In genomic region chr5:139750535-139750934, GRCm38 (mm10) we compare ENCODE assay signal across 8 mouse cellular contexts. TPM values are rescaled to one million over a fixed set of nuclear protein-coding genes. Genes with fewer than 3 reads are reported as not detected.
A peak's percentile ranks its signal among the peaks of the same experiment; 100 is the strongest.
DNase-seq lines count a peak whose midpoint lies in the region; ATAC-seq and TF ChIP-seq lines count a peak whose summit lies in the region.

No protein-coding gene starts in this region.

- intact Hi-C loops in gastrocnemius, adult 2 months (cut with DNase I): loop anchor here (1.0 kb wide), 1 partner anchor 33 kb away; no protein-coding TSS in a partner anchor

- DNase-seq in CD4-positive, CD25-positive, alpha-beta regulatory T cell, adult 2 months (ENCODE audit: low read depth, low spot score): peak; percentile 73
- DNase-seq in ES-CJ7 (ENCODE audit: low read depth, low spot score): peak; percentile 52
- DNase-seq in cerebellum, postnatal 25 days: peak; percentile 76 to 81
- DNase-seq in gastrocnemius, adult 2 months: peak; percentile 78
- peak; percentile 81 for DNase-seq in kidney, postnatal 10 days
- DNase-seq in lung, postnatal 14 days: peak; percentile 77
- DNase-seq in retina, postnatal 1 day: peak; percentile 73

- peak; percentile 99 for TF ChIP-seq CTCF in gastrocnemius, adult 2 months (IDR thresholded peaks at IDR 0.05)

- H3K27ac ChIP-seq in gastrocnemius, adult 2 months: no peak overlapping the region

- no peak overlapping the region for H3K4me3 ChIP-seq in gastrocnemius, adult 2 months

- ATAC-seq in CD4-positive, CD25-positive, alpha-beta regulatory T cell, adult 4 months: no peak

RNA-seq across cellular contexts. Expression of gene Micall2, which starts 14.4 kb away (rescaled TPM):
- polyA plus RNA-seq in CD4-positive, CD25-positive, alpha-beta regulatory T cell, adult 4 months (2017; shearing (Covaris generic)): not detected
- total RNA-seq in gastrocnemius, adult 2 months (2021): under 1 TPM; 0.61 to 0.95 TPM

RNA-seq across cellular contexts. Expression of gene Ints1, which starts 24.9 kb away (rescaled TPM):
- 10 to 100 TPM in 1 of 2 experiments, 1 to 10 TPM in 1; 8.8 to 18.3 TPM for polyA plus RNA-seq in CD4-positive, CD25-positive, alpha-beta regulatory T cell, adult 4 months (2017; shearing (Covaris generic))
- 10 to 100 TPM; 32.8 to 40.4 TPM for total RNA-seq in gastrocnemius, adult 2 months (2021)

RNA-seq across cellular contexts. Expression of gene Mafk, which starts 40.8 kb away (rescaled TPM):
- 10 to 100 TPM; 13.6 to 17.2 TPM for polyA plus RNA-seq in CD4-positive, CD25-positive, alpha-beta regulatory T cell, adult 4 months (2017; shearing (Covaris generic))
- 10 to 100 TPM; 14.9 to 23.8 TPM for total RNA-seq in gastrocnemius, adult 2 months (2021)
